Mouse (Mus musculus) CH12.LX (cell line): ENCODE measurements at regions not wholly inside any gene's neighbourhood (a gene's known extent, or its start where the extent isn't known, plus 50 kb on each side); places are given as distances from the start of the nearest gene placed in this dataset.

Experiments
- CTCF ChIP-seq, 2 experiments: IDR thresholded peaks in 1 of 2; conservative IDR thresholded peaks in 1 of 2; 2 replicates each; pipeline ENCODE4 v1.5.1; 2011 to 2012; ENCODE audit warnings: low read depth in 2 of 2, low read length in 2 of 2, improper control_type of control experiment in 1 of 2, inconsistent platforms in 1 of 2, mild to moderate bottlenecking in 1 of 2, moderate library complexity in 1 of 2
- POLR2A ChIP-seq: IDR thresholded peaks from 2 replicates; pipeline ENCODE4 v1.6.1; 2011; ENCODE audit warnings: low read depth, mild to moderate bottlenecking, improper control_type of control experiment, low read length

DNA sequence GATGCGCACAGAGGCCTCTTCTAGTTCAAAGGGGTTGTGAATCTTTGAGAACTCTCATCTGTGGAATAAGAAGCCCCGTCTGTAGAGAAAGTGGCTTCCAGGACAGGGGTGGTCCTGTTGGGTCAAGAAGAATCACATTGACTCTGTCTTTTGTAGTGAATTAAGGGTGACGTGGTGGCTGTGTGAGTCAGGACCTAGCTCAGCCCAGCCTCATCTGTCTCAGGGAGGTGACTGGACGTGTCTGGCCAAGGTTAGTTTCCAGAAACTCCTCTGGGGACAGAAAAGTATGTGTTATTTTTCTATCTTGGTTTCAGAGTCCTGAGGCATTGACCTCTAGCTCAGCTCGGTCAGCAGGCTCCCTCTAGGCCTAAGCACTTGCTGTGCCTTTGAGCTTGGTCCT lies 73.3 kb upstream of the Lep start:
- TF ChIP-seq CTCF (conservative IDR thresholded peaks at IDR 0.05 in 1 of 2, IDR thresholded peaks at IDR 0.05 in 1 of 2; ENCODE audit: low read depth in 2 of 2, low read length in 2 of 2) (no peak), POLR2A (no peak)
